Mouse (Mus musculus) A20 (cell line): ENCODE data around the gene Ptrh1.

Source experiments
- DNase-seq: peaks from one replicate; pipeline ENCODE4 v3.0.0-alpha.2; 2011; ENCODE audit warnings: low read depth, low spot score

Gene Ptrh1

GRCm38 (mm10) chr2:32798251-32798962, 22.8 kb downstream of the Ptrh1 start:
- DNase-seq = no peak

- no peak for DNase-seq
Measured at GRCm38 (mm10) chr2:32808816-32809566, 33.4 kb downstream of the Ptrh1 start.

- DNase-seq = no peak
Measured at GRCm38 (mm10) chr2:32811959-32812358, 36.4 kb downstream of the Ptrh1 start.

GRCm38 (mm10) chr2:32816497-32816896, 40.9 kb downstream of the Ptrh1 start:
- no peak for DNase-seq

GRCm38 (mm10) chr2:32816946-32817581, 41.5 kb downstream of the Ptrh1 start:
- no peak for DNase-seq

- DNase-seq = no peak
Measured at GRCm38 (mm10) chr2:32817589-32817988, 42.0 kb downstream of the Ptrh1 start.

- no peak for DNase-seq
Measured at GRCm38 (mm10) chr2:32818208-32818607, 42.6 kb downstream of the Ptrh1 start.

GRCm38 (mm10) chr2:32821041-32821802, 45.6 kb downstream of the Ptrh1 start:
- peak; percentile 75 for DNase-seq

- DNase-seq = no peak
Measured at GRCm38 (mm10) chr2:32822643-32823042, 47.1 kb downstream of the Ptrh1 start.

GRCm38 (mm10) chr2:32823153-32823552, 47.6 kb downstream of the Ptrh1 start:
- DNase-seq = peak; percentile 76

GRCm38 (mm10) chr2:32823579-32824154, 48.1 kb downstream of the Ptrh1 start:
- peak; percentile 90 for DNase-seq

GRCm38 (mm10) chr2:32824181-32824580, 48.6 kb downstream of the Ptrh1 start:
- DNase-seq = peak; percentile 83

- DNase-seq = no peak
Measured at GRCm38 (mm10) chr2:32824778-32825177, 49.2 kb downstream of the Ptrh1 start.

GRCm38 (mm10) chr2:32825796-32826195, 50.2 kb downstream of the Ptrh1 start:
- DNase-seq = peak; percentile 32
